Mouse (Mus musculus): ENCODE measurements at regions not wholly inside any gene's neighbourhood (a gene's known extent, or its start where the extent isn't known, plus 50 kb on each side); places are given as distances from the start of the nearest gene placed in this dataset.

DNA sequence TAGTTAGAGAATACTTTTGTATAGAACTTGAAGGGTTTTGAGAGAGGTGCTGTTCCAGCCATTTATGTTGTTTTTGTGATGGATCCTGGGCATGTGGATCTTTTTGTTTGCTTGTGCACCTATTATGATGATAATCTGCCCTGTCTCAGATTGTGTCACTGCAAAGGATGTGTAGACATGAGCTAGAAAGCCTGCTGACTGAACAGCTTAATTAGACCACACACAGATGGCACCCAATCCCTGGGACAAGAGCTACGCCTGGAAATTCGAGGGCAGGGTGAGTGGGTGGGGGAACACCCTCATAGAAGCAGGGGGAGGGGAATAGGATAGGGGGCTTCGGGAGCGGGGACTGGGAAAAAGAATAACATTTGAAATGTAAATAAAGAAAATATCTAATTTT is 378.3 kb downstream of the Ostf1 start:
- TF ChIP-seq CTCF (IDR thresholded peaks at IDR 0.05; ENCODE audit: extremely low read depth, insufficient read depth, low read length) (no peak), POLR2A (IDR thresholded peaks at IDR 0.05; ENCODE audit: extremely low read depth, insufficient read depth, low read length) (no peak)
